Mouse (Mus musculus): ENCODE data around the gene ccdc198. TPM values are rescaled to one million over a fixed set of nuclear protein-coding genes. Genes with fewer than 3 reads are reported as not detected.
A peak's percentile ranks its signal among the peaks of the same experiment; 100 is the strongest.
"Not testable (repeated sequence)": the region's sequence is repeated elsewhere in the genome, so short reads cannot be mapped to it uniquely, and the experiment has no call there.

ccdc198 gene
- polyA plus RNA-seq (2015; fragmentation: Nextera tagmentation; extraction: Ambion mirVana) = 98.3 and 101 TPM in 2 replicates

GRCm38 (mm10) chr14:49245126-49245714, at the start of gene ccdc198:
ccdc198 (minus strand) TSS chr14:49245474.
- peak; percentile 98 for ATAC-seq (ENCODE audit: low FRiP score, low TSS enrichment)
- Histone ChIP-seq H3K27ac (ENCODE audit: low read length) (peak within 1 kb of the TSS; percentile 84), H3K9me3 (ENCODE audit: low read length) (no peaks in the 10 kb centered on the region), H3K27me3 (ENCODE audit: insufficient read depth, low read length) (no peaks in the 10 kb centered on the region), H3K36me3 (ENCODE audit: insufficient read depth, low read length) (no peaks in the 10 kb centered on the region), H3K4me3 (ENCODE audit: low read length) (peak within 1 kb of the TSS; percentile 42), H3K9ac (replicated peaks; ENCODE audit: low read length) (peak within 1 kb of the TSS; percentile 45; the same call in 1 of the 2 replicates), H3K4me2 (replicated peaks; ENCODE audit: low read depth, low read length) (peak within 1 kb of the TSS; percentile 49), H3K4me1 (ENCODE audit: insufficient read depth, low read length) (0 out of 2 replicates have a peak, but pooled peaks cover 2% of the 10 kb centered on the region)
- 58% methylated on average over 5 of the region's 5 CpGs for WGBS

- Histone ChIP-seq H3K9ac (replicated peaks; ENCODE audit: low read length) (no peak overlapping the region), H3K27me3 (ENCODE audit: insufficient read depth, low read length) (no peaks in the 10 kb centered on the region), H3K4me1 (ENCODE audit: insufficient read depth, low read length) (peaks cover 7% of the 10 kb centered on the region), H3K4me2 (replicated peaks; ENCODE audit: low read depth, low read length) (no peak overlapping the region), H3K9me3 (ENCODE audit: low read length) (no peaks in the 10 kb centered on the region), H3K36me3 (ENCODE audit: insufficient read depth, low read length) (no peaks in the 10 kb centered on the region), H3K4me3 (ENCODE audit: low read length) (no peak overlapping the region), H3K27ac (ENCODE audit: low read length) (no peak overlapping the region)
- 36% methylated on average over 4 of the region's 4 CpGs for WGBS
- no peak for ATAC-seq (ENCODE audit: low FRiP score, low TSS enrichment)
These were observed 48.7 kb upstream of the ccdc198 start for GRCm38 (mm10) chr14:49293802-49294449.

DNA sequence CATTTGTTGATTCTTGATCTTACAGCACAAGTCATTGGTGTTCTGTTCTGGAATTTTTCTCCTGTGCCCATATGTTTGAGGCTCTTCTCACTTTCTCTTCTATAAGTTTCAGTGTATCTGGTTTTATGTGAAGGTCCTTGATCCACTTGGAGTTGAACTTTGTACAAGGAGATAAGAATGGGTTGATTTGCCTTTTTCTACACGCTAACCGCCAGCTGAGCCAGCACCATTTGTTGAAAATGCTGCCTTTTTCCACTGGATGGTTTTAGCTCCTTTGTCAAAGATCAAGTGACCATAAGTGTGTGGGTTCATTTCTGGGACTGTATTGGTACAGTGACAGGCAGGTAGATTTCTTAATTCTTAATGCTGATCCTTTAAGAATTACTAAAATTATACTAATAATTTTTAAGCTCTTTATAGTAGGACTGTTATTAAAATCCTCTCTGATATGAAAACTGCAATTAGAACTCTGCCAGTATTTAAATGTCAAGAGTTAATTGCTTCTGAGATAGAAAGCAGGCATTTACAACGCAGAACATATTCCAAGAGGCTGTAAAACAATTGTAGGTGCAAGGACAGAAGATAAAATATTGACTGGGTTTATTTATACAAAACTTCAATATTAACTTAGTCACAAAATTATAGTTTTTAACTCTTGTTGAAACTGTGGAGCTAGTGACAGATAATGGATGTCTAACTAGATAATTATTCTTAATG, 44.9 kb upstream of the ccdc198 start:
- Histone ChIP-seq H3K4me2 (replicated peaks; ENCODE audit: low read depth, low read length) (no peak overlapping the region), H3K4me1 (ENCODE audit: insufficient read depth, low read length) (peaks cover 7% of the 10 kb centered on the region), H3K4me3 (ENCODE audit: low read length) (no peak overlapping the region), H3K9me3 (ENCODE audit: low read length) (no peaks in the 10 kb centered on the region), H3K9ac (replicated peaks; ENCODE audit: low read length) (no peak overlapping the region), H3K27ac (ENCODE audit: low read length) (no peak overlapping the region), H3K27me3 (ENCODE audit: insufficient read depth, low read length) (no peaks in the 10 kb centered on the region), H3K36me3 (ENCODE audit: insufficient read depth, low read length) (no peaks in the 10 kb centered on the region)
- no peak for ATAC-seq (ENCODE audit: low FRiP score, low TSS enrichment)
- WGBS = 84% methylated on average over 3 of the region's 3 CpGs

GRCm38 (mm10) chr14:49283784-49284655, 38.7 kb upstream of the ccdc198 start:
- 0 out of 2 replicates have a peak, but pooled peaks have one; percentile 35 for ATAC-seq (ENCODE audit: low FRiP score, low TSS enrichment)
- no peak overlapping the region for H3K9ac ChIP-seq (replicated peaks; ENCODE audit: low read length)
- no peaks in the 10 kb centered on the region for H3K9me3 ChIP-seq (ENCODE audit: low read length)
- no peaks in the 10 kb centered on the region for H3K27me3 ChIP-seq (ENCODE audit: insufficient read depth, low read length)
- no peaks in the 10 kb centered on the region for H3K36me3 ChIP-seq (ENCODE audit: insufficient read depth, low read length)
- H3K4me2 ChIP-seq (replicated peaks; ENCODE audit: low read depth, low read length) = no peak overlapping the region
- H3K4me3 ChIP-seq (ENCODE audit: low read length) = no peak overlapping the region
- H3K27ac ChIP-seq (ENCODE audit: low read length) = no peak overlapping the region
- 84% methylated on average over 7 of the region's 7 CpGs for WGBS
- no peaks in the 10 kb centered on the region for H3K4me1 ChIP-seq (ENCODE audit: insufficient read depth, low read length)

DNA sequence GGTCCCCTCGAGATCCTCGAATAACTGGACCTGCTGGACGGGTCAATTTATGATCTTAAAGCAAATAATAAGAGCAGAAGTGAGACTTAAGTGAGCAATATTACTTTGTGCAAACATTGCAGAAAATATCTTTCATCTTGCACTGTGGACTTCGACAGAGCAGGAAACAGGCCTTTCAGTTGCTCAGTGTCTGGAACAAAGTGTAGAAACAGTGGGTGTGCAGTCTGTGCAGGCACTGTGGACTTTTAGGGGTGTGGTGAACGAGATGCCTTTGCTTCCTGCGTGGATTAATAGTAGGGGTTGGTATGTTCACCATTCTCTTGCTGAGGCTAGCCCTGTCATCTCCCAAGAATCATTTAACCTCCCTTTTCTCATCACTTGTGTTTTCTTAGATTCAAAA, 33.6 kb upstream of the ccdc198 start:
- ATAC-seq (ENCODE audit: low FRiP score, low TSS enrichment) = no peak
- Histone ChIP-seq H3K9me3 (ENCODE audit: low read length) (no peaks in the 10 kb centered on the region), H3K27me3 (ENCODE audit: insufficient read depth, low read length) (no peaks in the 10 kb centered on the region), H3K4me3 (ENCODE audit: low read length) (no peak overlapping the region), H3K4me1 (ENCODE audit: insufficient read depth, low read length) (no peaks in the 10 kb centered on the region), H3K36me3 (ENCODE audit: insufficient read depth, low read length) (no peaks in the 10 kb centered on the region), H3K9ac (replicated peaks; ENCODE audit: low read length) (no peak overlapping the region), H3K27ac (ENCODE audit: low read length) (no peak overlapping the region), H3K4me2 (replicated peaks; ENCODE audit: low read depth, low read length) (no peak overlapping the region)
- WGBS = 73% methylated on average over 6 of the region's 6 CpGs

- H3K27ac ChIP-seq (ENCODE audit: low read length); H3K9me3 ChIP-seq (ENCODE audit: low read length); H3K4me1 ChIP-seq (ENCODE audit: insufficient read depth, low read length); H3K9ac ChIP-seq (replicated peaks; ENCODE audit: low read length); H3K27me3 ChIP-seq (ENCODE audit: insufficient read depth, low read length); H3K36me3 ChIP-seq (ENCODE audit: insufficient read depth, low read length); H3K4me3 ChIP-seq (ENCODE audit: low read length); ATAC-seq (ENCODE audit: low FRiP score, low TSS enrichment); H3K4me2 ChIP-seq (replicated peaks; ENCODE audit: low read depth, low read length): not testable (repeated sequence)
- WGBS = 85% methylated on average over 9 of the region's 9 CpGs
These were observed 33.2 kb upstream of the ccdc198 start for GRCm38 (mm10) chr14:49278479-49278878.

DNA sequence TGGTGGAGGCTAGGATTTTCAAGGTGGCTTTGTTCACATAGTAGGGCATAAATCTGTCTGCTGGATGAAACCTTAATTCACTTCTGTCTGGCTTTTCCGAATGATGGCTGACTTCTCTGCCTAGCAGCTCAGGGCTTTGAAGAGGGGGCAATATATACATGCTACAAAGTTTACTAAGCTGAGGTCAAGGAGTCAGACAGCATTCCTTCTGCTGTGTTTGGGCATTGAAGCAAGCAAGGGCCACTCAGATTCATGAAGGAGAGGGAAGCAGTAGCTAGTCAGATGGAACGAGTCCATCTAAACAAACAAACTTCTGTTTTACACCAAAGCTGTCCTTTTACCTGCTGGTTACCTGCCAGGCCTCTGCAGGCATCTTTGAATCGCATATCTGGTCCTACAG, 32.4 kb upstream of the ccdc198 start:
- 35% methylated on average over 3 of the region's 3 CpGs for whole genome bisulfite sequencing
- H3K36me3 ChIP-seq (ENCODE audit: insufficient read depth, low read length) = no peaks in the 10 kb centered on the region
- no peaks in the 10 kb centered on the region for H3K9me3 ChIP-seq (ENCODE audit: low read length)
- no peaks in the 10 kb centered on the region for H3K27me3 ChIP-seq (ENCODE audit: insufficient read depth, low read length)
- no peak overlapping the region for H3K4me3 ChIP-seq (ENCODE audit: low read length)
- no peak overlapping the region for H3K9ac ChIP-seq (replicated peaks; ENCODE audit: low read length)
- ATAC-seq (ENCODE audit: low FRiP score, low TSS enrichment) = peak; percentile 77; the same call in 1 of the 2 replicates
- H3K4me1 ChIP-seq (ENCODE audit: insufficient read depth, low read length) = no peaks in the 10 kb centered on the region
- no peak overlapping the region for H3K27ac ChIP-seq (ENCODE audit: low read length)
- no peak overlapping the region for H3K4me2 ChIP-seq (replicated peaks; ENCODE audit: low read depth, low read length)

- H3K9me3 ChIP-seq (ENCODE audit: low read length) = no peaks in the 10 kb centered on the region
- no peaks in the 10 kb centered on the region for H3K27me3 ChIP-seq (ENCODE audit: insufficient read depth, low read length)
- no peaks in the 10 kb centered on the region for H3K36me3 ChIP-seq (ENCODE audit: insufficient read depth, low read length)
- 24% methylated on average over 2 of the region's 2 CpGs for WGBS
- ATAC-seq (ENCODE audit: low FRiP score, low TSS enrichment) = no peak
- H3K27ac ChIP-seq (ENCODE audit: low read length) = no peak overlapping the region
- H3K9ac ChIP-seq (replicated peaks; ENCODE audit: low read length) = no peak overlapping the region
- H3K4me1 ChIP-seq (ENCODE audit: insufficient read depth, low read length) = no peaks in the 10 kb centered on the region
- no peak overlapping the region for H3K4me2 ChIP-seq (replicated peaks; ENCODE audit: low read depth, low read length)
- no peak overlapping the region for H3K4me3 ChIP-seq (ENCODE audit: low read length)
These were observed 30.1 kb upstream of the ccdc198 start for GRCm38 (mm10) chr14:49275376-49275775.

DNA sequence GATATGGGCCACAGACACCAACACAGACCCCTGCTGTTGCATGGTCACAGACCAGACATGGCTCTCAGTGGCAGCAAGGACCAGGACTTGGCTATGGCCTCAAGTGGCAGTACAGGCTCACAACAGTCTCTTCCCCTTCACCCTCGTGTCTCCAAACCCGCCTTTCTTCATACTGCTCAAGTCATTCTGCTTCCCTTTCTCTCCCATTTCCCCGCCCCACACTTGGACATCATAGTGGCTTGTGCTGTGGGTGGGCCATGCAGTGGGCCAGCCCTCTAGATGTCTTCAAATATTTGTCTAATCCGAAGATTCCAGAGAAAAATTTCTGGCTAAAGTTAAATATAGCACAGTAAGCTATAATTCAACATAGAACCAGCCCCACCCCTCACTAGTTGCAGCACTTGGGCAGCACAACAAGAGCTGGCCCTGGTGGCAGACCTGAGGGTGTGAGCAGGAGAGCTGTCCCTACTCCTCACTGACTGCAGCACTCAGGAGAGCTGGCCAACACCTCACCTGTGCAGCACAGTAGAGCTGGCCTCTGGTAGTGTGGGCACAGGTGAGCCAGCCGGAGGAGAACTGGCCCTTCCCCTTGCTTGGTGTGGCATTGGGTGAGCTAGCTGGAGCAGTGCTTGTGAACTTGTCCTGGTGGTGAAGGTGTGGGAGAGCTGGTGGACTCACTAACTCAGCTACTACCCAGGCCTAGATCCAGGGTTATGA, 20.2 kb upstream of the ccdc198 start:
- Histone ChIP-seq H3K4me2 (replicated peaks; ENCODE audit: low read depth, low read length) (no peak overlapping the region), H3K27me3 (ENCODE audit: insufficient read depth, low read length) (no peaks in the 10 kb centered on the region), H3K4me3 (ENCODE audit: low read length) (no peak overlapping the region), H3K27ac (ENCODE audit: low read length) (no peak overlapping the region), H3K9ac (replicated peaks; ENCODE audit: low read length) (no peak overlapping the region), H3K9me3 (ENCODE audit: low read length) (no peaks in the 10 kb centered on the region), H3K4me1 (ENCODE audit: insufficient read depth, low read length) (no peaks in the 10 kb centered on the region), H3K36me3 (ENCODE audit: insufficient read depth, low read length) (no peaks in the 10 kb centered on the region)
- no peak for ATAC-seq (ENCODE audit: low FRiP score, low TSS enrichment)
- WGBS = 76% methylated on average over 5 of the region's 5 CpGs

Measured in kidney, embryonic 16.5 days (tissue).